Mouse (Mus musculus) MEL (cell line): ENCODE data around the gene Endou.

ENCODE experiments used
- CTCF ChIP-seq, 3 experiments: IDR thresholded peaks in 2 of 3; conservative IDR thresholded peaks in 1 of 3; 2 replicates each; pipeline ENCODE4 v1.5.1; 2011 to 2012; ENCODE audit warnings: low read length in 3 of 3, low read depth in 2 of 3, mild to moderate bottlenecking in 2 of 3, improper control_type of control experiment in 1 of 3, inconsistent platforms in 1 of 3, mixed read lengths in 1 of 3, moderate library complexity in 1 of 3; ENCODE audit not compliant: control insufficient read depth in 1 of 3, insufficient read depth in 1 of 3, poor library complexity in 1 of 3, severe bottlenecking in 1 of 3
- EP300 ChIP-seq, 2 experiments: IDR thresholded peaks; 2 replicates each; pipeline ENCODE4 v1.6.1; 2011; ENCODE audit warnings: improper control_type of control experiment in 2 of 2, low read length in 2 of 2, low read depth in 1 of 2, mild to moderate bottlenecking in 1 of 2
- POLR2A ChIP-seq, 2 experiments: IDR thresholded peaks; 2 replicates each; pipeline ENCODE4 v1.6.1; 2011 to 2012; ENCODE audit warnings: low read length in 2 of 2, mild to moderate bottlenecking in 2 of 2, control low read depth in 1 of 2, improper control_type of control experiment in 1 of 2, low read depth in 1 of 2, moderate library complexity in 1 of 2; ENCODE audit not compliant: control insufficient read depth in 1 of 2, insufficient read depth in 1 of 2, poor library complexity in 1 of 2
- RCOR1 ChIP-seq: IDR thresholded peaks from 2 replicates; pipeline ENCODE4 v1.6.1; 2012; ENCODE audit warnings: low read depth, mild to moderate bottlenecking, inconsistent platforms, low read length, improper control_type of control experiment
- ZMIZ1 ChIP-seq: IDR thresholded peaks from 2 replicates; pipeline ENCODE4 v1.6.1; 2012; ENCODE audit warnings: low read depth, mild to moderate bottlenecking, inconsistent platforms, low read length, improper control_type of control experiment, moderate library complexity

DNA sequence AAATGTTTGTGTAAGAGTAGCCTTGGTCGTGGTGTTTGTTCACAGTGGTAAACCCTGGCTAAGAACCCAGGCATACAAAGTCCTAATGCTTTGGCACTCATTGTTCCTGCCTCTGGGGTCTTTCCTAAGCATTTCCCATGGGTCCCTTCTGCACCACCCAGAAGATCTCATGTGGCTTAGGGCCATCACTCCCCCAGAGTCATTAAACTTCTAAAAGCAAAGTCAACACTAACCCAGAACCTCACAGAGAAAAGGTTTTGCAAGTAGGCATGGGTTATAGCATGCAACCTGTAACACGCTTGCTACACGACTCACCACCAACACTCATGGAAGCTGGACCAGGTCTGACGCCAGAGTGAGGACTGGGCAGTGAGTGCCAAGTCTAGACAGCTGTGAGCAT lies 56.7 kb downstream of the Endou start:
- TF ChIP-seq EP300 (IDR thresholded peaks at IDR 0.05; ENCODE audit: low read depth in 1 of 2, low read length in 2 of 2): no peak
- TF ChIP-seq ZMIZ1: no peak
- no peak for TF ChIP-seq CTCF (IDR thresholded peaks at IDR 0.05 in 2 of 3, conservative IDR thresholded peaks at IDR 0.05 in 1 of 3; ENCODE audit: control insufficient read depth in 1 of 3, insufficient read depth in 1 of 3, low read depth in 2 of 3, low read length in 3 of 3, poor library complexity in 1 of 3, severe bottlenecking in 1 of 3)
- no peak for TF ChIP-seq RCOR1
- TF ChIP-seq POLR2A (IDR thresholded peaks at IDR 0.05; ENCODE audit: control insufficient read depth in 1 of 2, insufficient read depth in 1 of 2, low read depth in 1 of 2, low read length in 2 of 2, poor library complexity in 1 of 2): no peak
